Mouse (Mus musculus) liver, embryonic 14.5 days (tissue): ENCODE measurements around the gene Nme7. TPM values are rescaled to one million over a fixed set of nuclear protein-coding genes. Genes with fewer than 3 reads are reported as not detected.

Source experiments
- ATAC-seq: fragments of 200-750 bp; cut with Nextera tagmentation; 2 replicates; pipeline ENCODE4 v1.8.0; 2017; ENCODE audit warnings: moderate number of reproducible peaks, mild to moderate bottlenecking, moderate library complexity; ENCODE audit not compliant: insufficient read depth
- DNase-seq, 3 experiments: peaks; one replicate each; pipeline ENCODE4 v3.0.0-alpha.2; 2012 to 2013; ENCODE audit warnings: low read depth in 3 of 3, low spot score in 3 of 3
- H3K27ac ChIP-seq: fragments of 300-500 bp; sonication (generic); 2 replicates; pipeline ENCODE4 v1.5.1; 2014; ENCODE audit warnings: moderate library complexity, mild to moderate bottlenecking, control low read depth, inconsistent platforms
- H3K27me3 ChIP-seq: fragments of 300-500 bp; sonication (generic); 2 replicates; pipeline ENCODE4 v1.6.1; 2014; ENCODE audit warnings: mild to moderate bottlenecking, low read length, moderate library complexity; ENCODE audit not compliant: control insufficient read depth, insufficient read depth
- H3K36me3 ChIP-seq: fragments of 300-500 bp; sonication (generic); replicated peaks from 2 replicates; pipeline ENCODE4 v1.6.1; 2014; ENCODE audit warnings: low read depth; ENCODE audit not compliant: control insufficient read depth, insufficient read depth
- H3K4me1 ChIP-seq, 2 experiments: fragments of 200-500 bp in 1 of 2; fragments of 300-500 bp in 1 of 2; sonication (generic) in 1 of 2; replicated peaks; 2 replicates each; pipeline ENCODE4 v1.6.1; 2012 to 2014; ENCODE audit warnings: antibody characterized with exemption in 1 of 2, inconsistent platforms in 1 of 2, low read length in 1 of 2; ENCODE audit not compliant: control insufficient read depth in 2 of 2, insufficient read depth in 2 of 2
- H3K4me2 ChIP-seq: fragments of 300-500 bp; sonication (generic); 2 replicates; pipeline ENCODE4 v1.6.1; 2014; ENCODE audit warnings: low read depth, mild to moderate bottlenecking, control low read depth, moderate library complexity
- H3K4me3 ChIP-seq, 2 experiments: fragments of 200-500 bp in 1 of 2; fragments of 300-500 bp in 1 of 2; sonication (generic) in 1 of 2; 2 replicates each; pipeline ENCODE4 v1.5.1; 2012 to 2014; ENCODE audit warnings: low read depth in 2 of 2, low read length in 2 of 2, mild to moderate bottlenecking in 2 of 2, control low read depth in 1 of 2, inconsistent platforms in 1 of 2, moderate library complexity in 1 of 2; ENCODE audit not compliant: insufficient read depth in 1 of 2
- H3K9ac ChIP-seq: fragments of 300-500 bp; sonication (generic); replicated peaks from 2 replicates; pipeline ENCODE4 v1.6.1; 2014; ENCODE audit warnings: mild to moderate bottlenecking, control low read depth, moderate library complexity
- H3K9me3 ChIP-seq: fragments of 300-500 bp; sonication (generic); 2 replicates; pipeline ENCODE4 v1.6.1; 2016; ENCODE audit warnings: low read length, mixed read lengths; ENCODE audit not compliant: control insufficient read depth
- CTCF ChIP-seq: IDR thresholded peaks from 2 replicates; pipeline ENCODE4 v1.5.1; 2016; ENCODE audit warnings: antibody characterized with exemption, low read depth, control low read depth
- EP300 ChIP-seq: IDR thresholded peaks from 2 replicates; pipeline ENCODE4 v1.6.1; 2016; ENCODE audit warnings: antibody characterized with exemption, low read depth
- whole genome bisulfite sequencing: fragments of 180-500 bp; shearing (Covaris S2); extraction: QIAGEN DNeasy Blood & Tissue Kit; methylation state at CpG from one replicate; pipeline ENCODE4 v1.1.7; 2014; ENCODE audit not compliant: insufficient replicate concordance; 5-methylcytosine and 5-hydroxymethylcytosine counted together
- polyA plus RNA-seq, 2 experiments: library from polyadenylated mRNA; depleted of rRNA in 1 of 2; stranded (reverse) in 1 of 2; unstranded in 1 of 2; fragments of >200 nt; fragmentation: Nextera tagmentation in 1 of 2; extraction: Ambion mirVana in 1 of 2; gene quantifications; 2 replicates each; pipeline versions ENCODE4 v1.2.1 to v1.2.3; 2012 to 2014

Gene Nme7
- polyA plus RNA-seq, 2 experiments, result 6.4 to 13.0 TPM

DNA sequence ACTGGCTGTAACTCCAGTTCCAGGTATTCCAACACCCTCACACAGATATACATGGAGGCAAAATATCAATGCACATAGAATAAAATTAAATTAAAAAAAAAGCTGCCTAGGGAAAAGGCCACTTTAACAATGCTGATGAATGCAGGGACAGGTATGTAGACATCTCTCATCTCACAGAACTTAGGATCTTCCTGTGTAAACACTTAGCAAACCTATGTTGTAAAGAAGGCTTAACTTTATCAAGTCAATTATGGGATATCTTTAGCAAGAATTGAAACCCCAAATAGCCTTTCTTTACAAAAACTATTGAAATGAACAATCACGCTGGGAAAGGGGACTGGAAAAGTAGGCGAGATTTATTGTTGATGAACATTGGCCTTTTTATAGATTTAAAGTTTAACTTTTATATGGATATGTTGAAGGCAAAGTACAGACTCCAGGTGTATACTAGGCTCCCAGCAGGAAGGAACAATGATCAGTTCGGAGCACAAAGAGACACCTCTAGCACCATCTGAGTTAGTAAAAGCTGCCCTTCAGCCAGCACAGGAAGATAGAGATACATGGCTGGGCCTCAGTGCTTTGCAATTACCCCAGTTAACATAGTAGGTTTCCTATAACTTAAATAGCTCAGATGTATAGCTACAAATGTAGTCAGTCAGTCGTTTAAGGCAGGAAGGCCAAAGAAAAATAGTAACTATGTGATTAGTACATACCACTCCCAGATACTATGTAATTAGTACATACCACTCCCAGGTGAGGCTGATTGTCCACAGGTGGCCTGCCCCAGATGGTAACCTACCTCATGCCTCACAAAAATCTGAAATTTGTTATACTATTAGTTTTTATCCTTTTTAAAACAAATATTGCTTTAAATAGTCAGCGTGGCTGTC lies 177.1 kb downstream of the Nme7 start:
- Histone ChIP-seq H3K9ac (no peak overlapping the region), H3K4me3 (no peak overlapping the region), H3K4me1 (no peaks in the 10 kb centered on the region), H3K36me3 (no peaks in the 10 kb centered on the region), H3K27ac (no peak overlapping the region), H3K27me3 (no peaks in the 10 kb centered on the region), H3K4me2 (no peak overlapping the region), H3K9me3 (no peaks in the 10 kb centered on the region)
- ATAC-seq, result no peak
- TF ChIP-seq EP300 (no peak), CTCF (no peak)
- DNase-seq, result no peak
- WGBS, result 57% methylated on average over 5 of the region's 5 CpGs

GRCm38 (mm10) chr1:164481645-164482354 lies 177.9 kb downstream of the Nme7 start:
- no peak overlapping the region for H3K4me2 ChIP-seq
- no peak for TF ChIP-seq EP300
- no peak for TF ChIP-seq CTCF
- no peak overlapping the region for H3K9ac ChIP-seq
- H3K27me3 ChIP-seq, result no peaks in the 10 kb centered on the region
- no peaks in the 10 kb centered on the region for H3K36me3 ChIP-seq
- ATAC-seq (no peak), DNase-seq (no peak)
- no peaks in the 10 kb centered on the region for H3K9me3 ChIP-seq
- H3K27ac ChIP-seq, result no peak overlapping the region
- no peak overlapping the region for H3K4me3 ChIP-seq
- WGBS, result 50% methylated on average over 9 of the region's 9 CpGs
- no peaks in the 10 kb centered on the region for H3K4me1 ChIP-seq

- no peak overlapping the region for H3K9ac ChIP-seq
- H3K27me3 ChIP-seq, result no peaks in the 10 kb centered on the region
- no peak overlapping the region for H3K27ac ChIP-seq
- H3K36me3 ChIP-seq, result no peaks in the 10 kb centered on the region
- no peaks in the 10 kb centered on the region for H3K9me3 ChIP-seq
- TF ChIP-seq CTCF (no peak), EP300 (no peak)
- H3K4me1 ChIP-seq, result no peaks in the 10 kb centered on the region
- WGBS, result 64% methylated on average over 3 of the region's 3 CpGs
- no peak overlapping the region for H3K4me2 ChIP-seq
- ATAC-seq (no peak), DNase-seq (no peak)
- no peak overlapping the region for H3K4me3 ChIP-seq
Observed at GRCm38 (mm10) chr1:164482833-164483232, 178.9 kb downstream of the Nme7 start.

DNA sequence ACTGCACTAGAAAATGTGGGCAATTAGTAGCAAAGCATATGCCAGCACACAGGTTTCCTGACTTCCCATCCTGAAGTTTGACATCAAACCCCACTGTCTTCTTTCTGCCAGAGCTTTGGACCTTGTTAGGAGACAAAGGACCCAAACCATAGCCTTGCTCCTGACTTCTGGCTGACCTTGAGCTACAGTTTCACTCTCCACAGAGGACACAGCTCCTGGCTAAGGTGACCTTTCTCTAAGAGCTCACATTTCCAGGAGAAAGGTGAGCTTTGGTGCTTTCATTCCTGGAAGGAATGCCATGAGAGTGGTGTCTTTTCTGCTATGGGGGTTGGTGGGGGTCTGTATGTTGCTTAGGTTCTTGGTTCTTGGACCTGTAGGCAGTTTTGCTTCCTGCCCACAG lies 179.8 kb downstream of the Nme7 start:
- Histone ChIP-seq H3K27ac (no peak overlapping the region), H3K4me3 (no peak overlapping the region), H3K27me3 (no peaks in the 10 kb centered on the region), H3K4me1 (no peaks in the 10 kb centered on the region), H3K4me2 (no peak overlapping the region), H3K36me3 (no peaks in the 10 kb centered on the region), H3K9me3 (no peaks in the 10 kb centered on the region), H3K9ac (no peak overlapping the region)
- no peak for TF ChIP-seq CTCF
- no peak for TF ChIP-seq EP300
- DNase-seq, result no peak
- no peak for ATAC-seq

Other genes with a start within 250 kb of the Nme7 start
- 2.1 and 3.0 TPM in 2 replicates for gene Sell, start 242.1 kb upstream of the Nme7 start, polyA plus RNA-seq (2012; rRNA removed)
- gene Sell, start 242.1 kb upstream of the Nme7 start, polyA plus RNA-seq (2014; fragmentation: Nextera tagmentation; extraction: Ambion mirVana), result 4.4 and 8.0 TPM in 2 replicates
- gene Selp, start 188.9 kb upstream of the Nme7 start, polyA plus RNA-seq (2012; rRNA removed), result 0.31 and 0.37 TPM in 2 replicates
- gene Selp, start 188.9 kb upstream of the Nme7 start, polyA plus RNA-seq (2014; fragmentation: Nextera tagmentation; extraction: Ambion mirVana), result 0.54 and 0.75 TPM in 2 replicates
- 6.7 and 8.3 TPM in 2 replicates for gene F5, start 152.3 kb upstream of the Nme7 start, polyA plus RNA-seq (2012; rRNA removed)
- gene F5, start 152.3 kb upstream of the Nme7 start, polyA plus RNA-seq (2014; fragmentation: Nextera tagmentation; extraction: Ambion mirVana), result 11.6 and 11.9 TPM in 2 replicates
- 12.8 and 13.0 TPM in 2 replicates for gene Slc19a2, start 55.1 kb upstream of the Nme7 start, polyA plus RNA-seq (2012; rRNA removed)
- gene Slc19a2, start 55.1 kb upstream of the Nme7 start, polyA plus RNA-seq (2014; fragmentation: Nextera tagmentation; extraction: Ambion mirVana), result 19.6 and 19.8 TPM in 2 replicates
- gene Ccdc181, start 28.5 kb upstream of the Nme7 start, polyA plus RNA-seq (2012; rRNA removed), result 0.80 and 1.8 TPM in 2 replicates
- 2.3 and 3.7 TPM in 2 replicates for gene Ccdc181, start 28.5 kb upstream of the Nme7 start, polyA plus RNA-seq (2014; fragmentation: Nextera tagmentation; extraction: Ambion mirVana)
- gene Blzf1, start 3.4 kb downstream of the Nme7 start, polyA plus RNA-seq (2012; rRNA removed), result 2.3 and 4.1 TPM in 2 replicates
- gene Blzf1, start 3.4 kb downstream of the Nme7 start, polyA plus RNA-seq (2014; fragmentation: Nextera tagmentation; extraction: Ambion mirVana), result 8.5 and 9.9 TPM in 2 replicates
- gene Atp1b1, start 154.2 kb downstream of the Nme7 start, polyA plus RNA-seq (2012; rRNA removed), result 6.6 and 7.9 TPM in 2 replicates
- 6.5 and 7.6 TPM in 2 replicates for gene Atp1b1, start 154.2 kb downstream of the Nme7 start, polyA plus RNA-seq (2014; fragmentation: Nextera tagmentation; extraction: Ambion mirVana)